Mouse (Mus musculus) mouse embryonic stem cell (cell line): ENCODE measurements around the gene Ets2.

Experiments used
- in situ Hi-C, 2 experiments: fragments of 300-500 bp; cut with MboI; formaldehyde crosslinking; loops; 1 replicate in 1 of 2; 3 replicates in 1 of 2; pipeline ENCODE4 v1.14.3; 2019 to 2020; ENCODE audit warnings: low sequenced_read_pairs in 2 of 2, low pct_unique_long_range_greater_than_20kb in 1 of 2, mixed read lengths in 1 of 2; ENCODE audit not compliant: unreplicated experiment in 1 of 2

Ets2 gene

GRCm38 (mm10) chr16:95724251-95724650, 22.4 kb downstream of the Ets2 start:
- in situ Hi-C loops, result no loop called here

- in situ Hi-C loops, result no loop called here
These were observed 22.9 kb downstream of the Ets2 start for GRCm38 (mm10) chr16:95724776-95725175.

- in situ Hi-C loops, result no loop called here
These were observed 24.9 kb downstream of the Ets2 start for GRCm38 (mm10) chr16:95726802-95727201.

- in situ Hi-C loops, result no loop called here
These were observed 26.9 kb downstream of the Ets2 start for GRCm38 (mm10) chr16:95728453-95729435.

DNA sequence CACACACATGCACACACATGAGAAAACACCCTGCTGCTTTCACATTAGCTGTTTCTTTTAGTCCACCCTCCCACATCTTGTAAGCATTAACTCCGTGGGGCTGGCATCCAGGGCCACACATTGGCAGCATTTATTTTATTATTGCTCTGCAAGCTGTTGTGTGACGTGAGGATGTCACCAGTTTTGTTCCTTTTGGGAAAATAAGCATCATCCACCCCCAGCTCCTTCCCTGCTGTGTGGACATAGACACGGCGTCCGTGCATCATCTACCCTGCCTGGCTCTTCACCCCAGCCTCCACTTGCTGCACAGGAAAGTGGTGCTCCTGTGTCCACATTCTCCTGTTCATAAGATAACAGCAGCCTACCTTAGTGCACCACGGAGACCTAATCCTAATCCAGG, 27.9 kb downstream of the Ets2 start:
- in situ Hi-C loops, result no loop called here

- in situ Hi-C loops, result no loop called here
These were observed 32.9 kb downstream of the Ets2 start for GRCm38 (mm10) chr16:95734785-95735184.

GRCm38 (mm10) chr16:95736059-95736458, 34.2 kb downstream of the Ets2 start:
- in situ Hi-C loops, result no loop called here

- in situ Hi-C loops, result no loop called here
These were observed 34.6 kb downstream of the Ets2 start for GRCm38 (mm10) chr16:95736470-95736869.

- in situ Hi-C loops, result no loop called here
These were observed 37.6 kb downstream of the Ets2 start for GRCm38 (mm10) chr16:95739522-95739921.

DNA sequence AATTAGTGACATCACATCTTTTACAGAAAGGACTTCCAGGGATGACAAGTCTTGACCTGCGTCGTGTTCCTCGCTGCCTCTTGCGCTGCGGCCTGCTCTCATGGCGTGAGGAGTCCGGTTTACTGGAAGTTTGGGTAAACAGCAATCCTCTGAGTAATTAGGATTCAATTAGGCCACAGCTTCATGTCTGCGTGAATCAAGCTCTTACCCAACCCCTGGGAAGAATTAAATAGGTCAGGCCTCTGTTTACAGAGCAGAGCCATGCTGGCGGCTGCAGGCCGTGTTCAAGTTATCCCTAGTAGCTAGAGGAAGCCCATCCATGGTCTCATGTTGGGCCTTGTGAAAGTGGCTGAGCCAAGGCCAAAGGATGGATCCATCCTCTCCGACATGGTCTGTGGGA, 39.5 kb downstream of the Ets2 start:
- in situ Hi-C loops, result no loop called here

- in situ Hi-C loops, result no loop called here
These were observed 40.3 kb downstream of the Ets2 start for GRCm38 (mm10) chr16:95741915-95742739.

- in situ Hi-C loops, result no loop called here
These were observed 40.8 kb downstream of the Ets2 start for GRCm38 (mm10) chr16:95742740-95743030.

DNA sequence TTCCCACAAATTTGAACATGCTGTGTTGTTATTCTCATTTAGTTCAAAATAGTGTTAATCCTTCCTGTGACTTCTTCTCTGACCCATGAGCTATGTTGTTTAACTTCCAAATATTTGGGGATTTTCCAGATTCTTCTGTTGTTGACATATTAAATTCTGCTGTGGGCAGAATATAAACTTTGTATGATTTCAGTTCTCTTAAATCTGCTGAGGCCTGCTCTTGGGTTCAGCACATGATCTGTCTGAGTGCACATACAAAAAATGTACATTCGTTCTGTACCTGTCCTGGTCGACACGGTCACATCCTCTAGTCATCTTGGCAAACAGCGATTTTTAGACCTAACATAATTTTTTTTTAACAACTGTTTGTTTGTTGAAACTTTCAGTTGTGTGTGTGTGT, 41.2 kb downstream of the Ets2 start:
- in situ Hi-C loops, result no loop called here

- in situ Hi-C loops, result no loop called here
These were observed 42.9 kb downstream of the Ets2 start for GRCm38 (mm10) chr16:95744771-95745170.

DNA sequence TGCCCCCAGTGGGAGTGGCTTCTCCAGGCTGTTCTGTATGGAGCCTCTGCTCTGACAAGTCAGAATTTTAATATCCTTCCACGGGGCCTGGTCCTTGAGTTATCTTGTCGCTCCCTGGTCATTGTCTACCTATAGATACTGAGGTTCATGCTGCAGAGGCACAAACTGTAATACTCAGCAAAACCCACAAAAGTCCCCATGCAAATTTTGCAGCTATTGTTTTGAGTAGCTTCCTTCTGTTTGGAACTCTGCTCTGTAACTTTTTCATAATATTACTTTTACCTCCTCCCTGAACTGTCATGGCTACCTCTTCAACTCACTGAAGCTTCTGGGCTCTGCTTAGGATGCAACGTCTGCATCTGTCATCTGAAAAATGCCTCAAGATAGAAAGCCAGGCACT, 43.8 kb downstream of the Ets2 start:
- in situ Hi-C loops, result no loop called here

- in situ Hi-C loops, result no loop called here
These were observed 44.7 kb downstream of the Ets2 start for GRCm38 (mm10) chr16:95746565-95746964.

GRCm38 (mm10) chr16:95749291-95750103, 47.6 kb downstream of the Ets2 start:
- in situ Hi-C loops, result no loop called here

DNA sequence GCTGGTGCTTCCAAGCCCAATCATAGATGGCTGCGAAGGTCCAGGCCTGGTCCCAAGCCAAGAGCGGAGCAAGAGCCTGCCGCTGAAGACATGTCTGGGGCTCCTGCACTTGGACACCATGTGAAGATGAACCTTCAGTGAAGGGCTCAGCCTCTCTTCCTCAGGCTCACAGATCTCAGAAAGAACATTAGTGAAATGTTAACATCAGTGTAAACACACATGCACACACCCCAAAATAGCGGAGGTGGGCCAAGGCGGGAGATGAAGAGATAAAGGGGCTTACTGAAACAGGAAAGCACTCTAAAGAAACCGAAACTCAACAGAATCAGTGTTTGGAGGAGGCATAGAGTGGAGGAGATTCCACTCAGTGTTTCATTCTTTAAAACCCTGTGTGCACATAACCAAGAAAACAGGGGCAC, 48.3 kb downstream of the Ets2 start:
- in situ Hi-C loops, result no loop called here

DNA sequence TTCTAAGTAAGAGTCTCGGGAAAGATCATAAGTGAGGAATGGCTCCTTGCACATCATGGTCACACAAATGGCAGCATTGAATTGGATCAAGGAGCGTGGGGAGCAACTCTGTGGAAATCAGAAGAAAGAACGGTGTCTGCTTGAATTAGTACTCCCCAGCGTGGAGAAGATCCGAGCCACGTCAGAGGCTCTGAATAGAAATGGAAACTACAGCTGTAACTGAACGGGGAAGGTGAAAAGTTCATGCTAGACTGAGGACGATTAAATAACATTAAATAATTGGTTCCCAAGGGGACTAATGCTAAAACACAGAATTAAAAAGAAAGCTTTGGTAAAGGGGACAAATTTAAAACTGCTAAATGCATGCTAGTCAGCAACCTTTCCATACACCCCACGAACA, 50.6 kb downstream of the Ets2 start:
- in situ Hi-C loops, result no loop called here
